Mouse (Mus musculus) intestine, postnatal 0 days (tissue): ENCODE measurements around the gene Slc20a1. TPM values are rescaled to one million over a fixed set of nuclear protein-coding genes. Genes with fewer than 3 reads are reported as not detected.
A peak's percentile ranks its signal among the peaks of the same experiment; 100 is the strongest.

ENCODE experiments used
- ATAC-seq: fragments of 200-750 bp; cut with Nextera tagmentation; 2 replicates; pipeline ENCODE4 v1.8.0; 2017; ENCODE audit warnings: mild to moderate bottlenecking, moderate TSS enrichment, moderate library complexity
- H3K27ac ChIP-seq: fragments of 300-500 bp; sonication (generic); 2 replicates; pipeline ENCODE4 v1.5.1; 2014; ENCODE audit warnings: mild to moderate bottlenecking, low read depth, low read length, moderate library complexity
- H3K27me3 ChIP-seq: fragments of 300-500 bp; sonication (generic); replicated peaks from 2 replicates; pipeline ENCODE4 v1.6.1; 2014; ENCODE audit warnings: low read length, mixed read lengths; ENCODE audit not compliant: control insufficient read depth, insufficient read depth
- H3K36me3 ChIP-seq: fragments of 300-500 bp; sonication (generic); 2 replicates; pipeline ENCODE4 v1.6.1; 2014; ENCODE audit warnings: mild to moderate bottlenecking, moderate library complexity; ENCODE audit not compliant: control insufficient read depth, insufficient read depth
- H3K4me1 ChIP-seq: fragments of 300-500 bp; sonication (generic); replicated peaks from 2 replicates; pipeline ENCODE4 v1.6.1; 2014; ENCODE audit warnings: antibody characterized with exemption, low read length, mixed read lengths; ENCODE audit not compliant: control insufficient read depth, insufficient read depth
- H3K4me2 ChIP-seq: fragments of 300-500 bp; sonication (generic); replicated peaks from 2 replicates; pipeline ENCODE4 v1.6.1; 2014; ENCODE audit warnings: low read depth, mild to moderate bottlenecking, moderate library complexity
- H3K4me3 ChIP-seq: fragments of 300-500 bp; sonication (generic); 2 replicates; pipeline ENCODE4 v1.5.1; 2014; ENCODE audit warnings: low read depth, low read length
- H3K9ac ChIP-seq: fragments of 300-500 bp; sonication (generic); 2 replicates; pipeline ENCODE4 v1.6.1; 2014; ENCODE audit warnings: mild to moderate bottlenecking, low read depth, low read length
- H3K9me3 ChIP-seq: fragments of 300-500 bp; sonication (generic); 2 replicates; pipeline ENCODE4 v1.6.1; 2016; ENCODE audit warnings: mixed run types; ENCODE audit not compliant: control insufficient read depth
- CTCF ChIP-seq: sonication (generic); IDR thresholded peaks from 2 replicates; pipeline ENCODE4 v1.5.1; 2016; ENCODE audit warnings: low read depth, mild to moderate bottlenecking, control low read depth, antibody characterized with exemption, moderate library complexity
- WGBS: fragments of 180-500 bp; shearing (Covaris S2); extraction: QIAGEN DNeasy Blood & Tissue Kit; methylation state at CpG from one replicate; pipeline ENCODE4 v1.1.7; 2014; 5-methylcytosine and 5-hydroxymethylcytosine counted together
- polyA plus RNA-seq: library from polyadenylated mRNA; unstranded; fragments of >200 nt; fragmentation: Nextera tagmentation; extraction: Ambion mirVana; gene quantifications from 2 replicates; pipeline ENCODE4 v1.2.1, GENCODE M21; 2015

Gene Slc20a1
- polyA plus RNA-seq, 1 experiment from 2014 or later = 14.4 TPM

DNA sequence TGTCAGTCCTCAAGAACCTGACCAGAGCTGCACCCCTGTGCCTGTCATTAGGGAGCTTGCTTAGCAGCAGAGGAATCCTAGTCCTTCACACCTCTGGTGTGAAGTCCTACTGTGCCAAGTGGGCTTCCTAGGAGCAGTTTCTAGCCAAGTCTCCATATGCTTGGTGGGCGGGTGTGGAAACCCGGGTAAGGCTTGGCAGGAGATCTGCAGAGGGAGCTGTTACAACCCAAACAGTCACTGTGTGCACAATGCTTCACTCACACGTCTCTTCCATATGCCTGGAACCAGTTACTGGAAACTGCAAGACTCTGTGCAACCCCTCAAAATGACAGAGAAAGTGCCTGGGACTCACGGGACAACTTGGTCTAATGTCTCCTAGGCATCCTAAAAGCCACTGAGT lies 33.5 kb downstream of the Slc20a1 start:
- Histone ChIP-seq H3K27me3 (no peaks in the 10 kb centered on the region), H3K36me3 (no peaks in the 10 kb centered on the region), H3K4me1 (0 out of 2 replicates have a peak, but pooled peaks cover 11% of the 10 kb centered on the region), H3K9ac (peak overlapping the region; percentile 31; the same call in 1 of the 2 replicates), H3K4me3 (no peak overlapping the region), H3K27ac (peak overlapping the region; percentile 66), H3K4me2 (no peak overlapping the region), H3K9me3 (no peaks in the 10 kb centered on the region)
- 0 out of 2 replicates have a peak, but pooled peaks have one; percentile 17 for ATAC-seq
- no peak for TF ChIP-seq CTCF
- WGBS = 27% methylated on average over 4 of the region's 4 CpGs

- WGBS = 40% methylated on average over 9 of the region's 9 CpGs
- H3K27me3 ChIP-seq = no peaks in the 10 kb centered on the region
- no peaks in the 10 kb centered on the region for H3K9me3 ChIP-seq
- TF ChIP-seq CTCF = no peak
- peak; percentile 98 for ATAC-seq
- H3K9ac ChIP-seq = no peak overlapping the region; the same call in 1 of the 2 replicates
- H3K36me3 ChIP-seq = no peaks in the 10 kb centered on the region
- H3K4me2 ChIP-seq = no peak overlapping the region
- H3K27ac ChIP-seq = peak overlapping the region; percentile 79
- H3K4me1 ChIP-seq = 0 out of 2 replicates have a peak, but pooled peaks cover 11% of the 10 kb centered on the region
- H3K4me3 ChIP-seq = no peak overlapping the region
These were observed 33.9 kb downstream of the Slc20a1 start for GRCm38 (mm10) chr2:129232484-129232883.

DNA sequence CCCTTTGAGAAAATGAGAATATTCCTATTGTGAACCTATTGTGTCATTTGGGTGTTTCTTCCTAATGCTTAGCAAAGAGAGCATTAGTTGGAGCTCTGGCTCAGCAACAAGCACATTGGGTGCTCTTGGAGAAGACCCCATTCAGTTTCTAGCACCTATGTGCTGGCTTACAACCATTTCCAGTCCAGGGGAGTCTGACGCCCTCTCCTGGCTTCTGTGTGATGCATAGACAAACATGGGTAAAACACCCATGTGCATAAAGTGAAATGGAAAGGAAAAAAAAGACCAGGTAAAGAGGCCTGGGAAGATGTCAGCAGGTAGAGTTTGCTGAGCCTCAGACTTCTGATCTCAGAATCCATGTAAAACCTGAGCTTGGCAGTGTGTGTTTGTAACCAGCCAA lies 34.7 kb downstream of the Slc20a1 start:
- H3K4me3 ChIP-seq = no peak overlapping the region
- no peaks in the 10 kb centered on the region for H3K27me3 ChIP-seq
- no peaks in the 10 kb centered on the region for H3K36me3 ChIP-seq
- 0 out of 2 replicates have a peak, but pooled peaks cover 11% of the 10 kb centered on the region for H3K4me1 ChIP-seq
- H3K4me2 ChIP-seq = no peak overlapping the region
- WGBS = 96% methylated on average over 1 of the region's 1 CpGs
- H3K9me3 ChIP-seq = no peaks in the 10 kb centered on the region
- H3K27ac ChIP-seq = peak overlapping the region; percentile 79
- H3K9ac ChIP-seq = no peak overlapping the region
- TF ChIP-seq CTCF = peak; percentile 20; the same call in 1 of the 2 replicates
- ATAC-seq = no peak

- 63% methylated on average over 9 of the region's 9 CpGs for WGBS
- no peak for ATAC-seq
These were observed 35.4 kb downstream of the Slc20a1 start for GRCm38 (mm10) chr2:129233803-129234477.

GRCm38 (mm10) chr2:129234731-129235130 lies 36.2 kb downstream of the Slc20a1 start:
- no peak for ATAC-seq
- H3K27me3 ChIP-seq = no peaks in the 10 kb centered on the region
- H3K4me3 ChIP-seq = no peak overlapping the region
- no peaks in the 10 kb centered on the region for H3K9me3 ChIP-seq
- H3K36me3 ChIP-seq = no peaks in the 10 kb centered on the region
- no peak overlapping the region for H3K4me2 ChIP-seq
- WGBS = 51% methylated on average over 2 of the region's 2 CpGs
- no peak overlapping the region for H3K27ac ChIP-seq
- 0 out of 2 replicates have a peak, but pooled peaks cover 11% of the 10 kb centered on the region for H3K4me1 ChIP-seq
- TF ChIP-seq CTCF = no peak
- H3K9ac ChIP-seq = no peak overlapping the region

More at GRCm38 (mm10) chr2:129233803-129234477, 35.4 kb downstream of the Slc20a1 start:
- no peaks in the 10 kb centered on the region for H3K27me3 ChIP-seq
- no peak overlapping the region for H3K4me3 ChIP-seq
- H3K27ac ChIP-seq = no peak overlapping the region
- no peaks in the 10 kb centered on the region for H3K36me3 ChIP-seq
- TF ChIP-seq CTCF = no peak
- no peak overlapping the region for H3K4me2 ChIP-seq
- H3K4me1 ChIP-seq = 0 out of 2 replicates have a peak, but pooled peaks cover 11% of the 10 kb centered on the region
- H3K9me3 ChIP-seq = no peaks in the 10 kb centered on the region
- H3K9ac ChIP-seq = no peak overlapping the region

GRCm38 (mm10) chr2:129236526-129236925 lies 38.0 kb downstream of the Slc20a1 start:
- Histone ChIP-seq H3K9ac (no peak overlapping the region), H3K36me3 (no peaks in the 10 kb centered on the region), H3K9me3 (no peaks in the 10 kb centered on the region), H3K4me1 (0 out of 2 replicates have a peak, but pooled peaks cover 11% of the 10 kb centered on the region), H3K4me3 (no peak overlapping the region), H3K4me2 (no peak overlapping the region), H3K27me3 (no peaks in the 10 kb centered on the region), H3K27ac (no peak overlapping the region)
- no peak for ATAC-seq
- WGBS = 90% methylated on average over 4 of the region's 4 CpGs
- no peak for TF ChIP-seq CTCF
